Mouse (Mus musculus): ENCODE measurements around the gene Ccdc127.

Gene Ccdc127

DNA sequence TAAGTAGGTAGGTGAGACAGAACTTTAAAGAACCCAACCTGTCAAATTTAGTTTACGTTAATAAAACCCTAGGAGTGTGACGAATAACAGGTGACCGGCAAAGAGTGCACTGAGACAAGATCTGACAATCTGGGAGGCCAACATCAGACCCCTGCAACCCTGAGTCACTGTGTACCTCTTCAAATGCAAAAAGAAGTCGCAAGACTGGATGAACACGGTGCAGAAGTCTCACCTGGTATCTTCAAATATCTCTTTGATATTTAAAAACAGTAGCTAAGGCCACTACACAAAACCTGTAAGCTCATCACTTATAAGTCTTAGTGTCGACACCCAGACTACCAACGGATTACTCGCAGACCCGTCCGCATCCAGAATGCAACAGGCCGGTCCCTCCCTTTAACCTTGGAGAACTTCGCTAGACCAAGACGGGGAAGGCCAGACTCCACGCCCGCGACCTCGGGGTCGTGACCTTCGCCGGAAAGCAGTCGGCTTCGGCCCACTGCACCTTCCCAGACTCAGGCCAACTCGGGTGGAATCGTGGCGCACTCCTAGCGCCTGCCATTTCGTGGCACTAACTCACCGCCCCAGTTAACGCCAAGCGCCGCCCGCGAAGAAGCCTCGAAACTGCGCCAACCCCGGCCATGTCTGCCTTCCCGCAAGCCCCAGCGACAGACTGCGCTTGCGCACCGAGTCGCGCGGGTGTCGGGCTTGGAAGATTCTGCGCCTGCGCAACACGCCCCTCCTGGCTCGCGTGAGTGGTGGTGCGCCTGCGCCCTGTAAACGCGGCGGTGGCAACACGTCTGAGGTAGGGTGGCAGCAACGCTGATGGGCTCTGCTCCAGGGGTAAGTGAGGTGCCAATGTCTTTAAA, at the start of gene Ccdc127, which contains the start of gene Sdha:
Ccdc127 (plus strand) TSS at position 744 of the 869 bp plus-strand sequence.
Sdha (minus strand) TSS at position 715 of the 869 bp plus-strand sequence.
- peak; percentile 97 for DNase-seq (ENCODE audit: low read depth, low spot score)

DNA sequence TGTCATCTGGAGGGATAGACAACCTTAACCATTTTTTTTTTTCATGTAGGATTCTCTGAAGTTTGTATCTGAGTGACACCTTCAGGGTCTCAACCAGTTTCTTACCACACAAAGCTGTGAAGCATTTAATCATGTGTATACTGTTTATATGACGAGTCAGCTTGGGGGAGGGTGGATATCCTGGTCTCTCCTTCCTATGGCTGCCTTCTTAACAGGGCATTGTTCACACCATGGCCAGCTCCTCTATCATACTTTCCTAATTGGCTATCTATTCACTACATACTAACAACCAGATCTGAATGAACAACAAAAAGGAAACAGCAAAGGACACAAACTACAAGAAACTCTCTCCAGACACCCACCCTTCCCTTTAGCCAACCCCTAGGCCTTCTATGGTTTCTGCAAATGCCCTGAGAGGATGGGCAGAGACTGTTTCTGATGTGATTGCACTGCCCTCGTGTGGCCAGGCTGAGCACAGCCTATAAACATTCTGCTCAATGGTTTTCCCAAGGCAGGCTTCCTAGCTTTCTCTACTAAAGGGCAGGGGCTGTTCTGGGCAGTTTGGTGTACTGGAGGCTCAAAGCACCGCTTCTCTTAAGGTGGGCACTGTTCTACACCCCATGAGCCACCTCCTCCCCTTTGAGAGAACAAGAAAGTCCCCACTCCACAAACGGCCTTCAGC, 49.0 kb upstream of the Ccdc127 start:
- peak; percentile 69 for DNase-seq (ENCODE audit: low read depth, low spot score)

DNA sequence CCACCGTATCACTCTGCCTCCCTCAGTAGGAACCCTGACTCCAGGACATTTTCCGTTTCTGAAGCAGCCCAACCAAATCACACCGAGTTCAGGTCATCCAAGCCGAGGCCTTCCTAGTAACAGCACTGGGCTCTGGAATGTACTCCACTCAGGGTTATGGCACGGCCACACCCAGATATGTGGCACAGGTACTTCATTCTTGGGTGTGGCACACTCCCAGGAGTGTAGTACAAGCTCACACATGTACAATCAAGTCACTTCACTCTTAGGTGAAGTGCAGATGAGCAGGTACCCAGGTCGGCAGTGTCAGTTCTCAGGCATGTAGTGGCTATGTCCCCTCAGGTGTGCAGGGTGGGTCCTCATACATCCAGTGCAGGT, 48.5 kb upstream of the Ccdc127 start:
- peak; percentile 28 for DNase-seq (ENCODE audit: low read depth, low spot score)

DNA sequence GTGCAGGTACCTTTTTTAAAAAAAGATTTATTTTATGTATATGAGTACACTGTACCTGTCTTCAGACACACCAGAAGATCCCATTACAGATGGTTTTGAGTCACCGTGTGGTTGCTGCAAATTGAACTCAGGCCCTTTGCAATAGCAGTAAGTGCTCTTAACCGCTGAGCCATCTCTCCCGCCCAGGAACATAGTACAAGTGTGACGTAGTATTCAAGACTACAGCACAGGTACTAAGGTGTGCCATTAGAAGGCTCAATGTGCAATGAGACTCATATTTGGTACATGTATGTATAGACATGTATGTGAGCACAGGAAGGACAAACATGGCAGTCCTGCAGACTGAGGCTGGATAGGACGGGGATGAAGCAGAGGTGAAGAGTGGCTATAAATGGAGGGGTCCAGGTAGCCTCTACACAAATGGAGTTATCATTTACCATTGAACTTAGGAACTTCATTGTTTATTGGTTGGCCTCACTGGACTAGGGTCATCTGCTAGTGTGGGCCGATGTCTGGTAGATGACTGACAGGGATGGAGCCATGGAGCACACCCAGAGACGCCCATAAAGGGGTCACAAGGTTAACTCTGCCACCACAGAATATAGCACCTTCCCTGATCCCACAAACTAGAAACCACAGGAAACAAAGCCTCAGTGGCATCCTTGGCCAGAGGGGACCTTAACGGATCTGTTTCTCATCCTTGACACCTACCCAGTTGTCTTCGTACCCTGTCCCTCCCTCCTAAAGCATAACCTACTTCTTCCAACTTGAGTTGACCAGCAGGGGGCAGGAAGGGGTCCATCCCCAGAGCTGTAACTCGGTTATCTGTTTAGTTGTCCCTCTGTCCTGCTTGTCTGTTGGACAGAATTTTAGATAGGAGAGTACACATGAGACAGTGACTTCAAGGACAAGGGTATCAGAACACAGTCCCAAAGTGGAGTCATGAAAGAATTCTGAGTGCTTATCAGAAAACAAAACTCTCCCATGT, 47.8 kb upstream of the Ccdc127 start:
- DNase-seq (ENCODE audit: low read depth, low spot score) = peak; percentile 41

DNA sequence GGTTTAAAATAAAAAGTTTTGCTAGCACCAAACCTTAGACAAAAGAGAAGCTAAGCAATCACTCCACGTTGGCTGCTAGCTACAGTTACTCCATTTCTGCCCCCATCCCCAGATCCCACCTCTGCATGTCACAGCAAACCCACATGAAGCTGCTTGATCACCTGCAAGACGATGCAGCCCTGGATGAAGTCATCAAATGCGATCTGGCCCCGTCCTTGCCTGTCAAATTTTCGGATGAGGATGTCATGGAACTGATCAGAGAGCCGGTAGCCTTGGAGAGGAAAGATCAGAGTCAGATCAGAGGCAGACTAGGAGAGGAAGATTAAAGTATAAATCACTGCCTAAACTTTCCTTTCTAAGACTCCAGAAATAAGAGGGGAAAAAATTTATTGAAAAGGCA, 44.7 kb upstream of the Ccdc127 start:
- no peak for DNase-seq (ENCODE audit: low read depth, low spot score)

DNA sequence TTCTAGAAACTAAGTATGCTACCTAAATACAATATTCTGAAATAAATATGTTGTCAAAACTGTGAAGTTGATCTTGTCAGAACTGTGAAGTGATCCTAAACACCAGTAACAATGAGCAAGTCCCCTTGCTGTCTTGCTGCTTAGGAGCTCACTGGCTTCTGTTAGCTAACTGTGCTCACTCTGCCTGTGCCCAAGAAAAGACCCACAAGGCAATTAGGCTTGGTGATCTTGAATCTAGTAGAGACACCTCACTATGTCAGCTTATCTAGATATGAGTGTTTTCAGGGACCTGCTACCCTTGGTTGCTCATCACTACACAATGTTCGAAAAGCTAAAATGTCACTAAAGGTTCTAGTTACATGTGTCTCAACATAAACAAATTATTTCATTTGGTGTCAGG, 44.3 kb upstream of the Ccdc127 start:
- DNase-seq (ENCODE audit: low read depth, low spot score) = no peak

DNA sequence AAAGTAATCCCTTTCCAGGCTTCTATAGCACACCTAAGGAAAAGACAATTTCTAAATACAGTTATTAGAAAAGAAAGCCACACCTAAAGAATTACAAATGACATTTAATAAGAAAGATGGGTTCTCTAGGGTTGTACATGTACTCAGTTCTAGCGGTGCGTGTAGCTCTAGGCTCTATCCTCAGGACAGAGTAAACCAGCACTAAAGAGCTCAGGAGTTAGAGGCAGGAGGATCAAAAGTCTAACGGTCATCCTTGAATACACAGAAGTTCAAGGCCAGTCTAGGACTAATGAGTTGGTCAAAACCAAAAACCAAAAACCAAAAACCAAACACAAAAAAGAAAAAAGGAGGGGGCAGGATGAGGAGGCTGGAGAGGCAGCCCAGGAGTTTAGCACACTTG, 35.5 kb upstream of the Ccdc127 start:
- no peak for DNase-seq (ENCODE audit: low read depth, low spot score)

DNA sequence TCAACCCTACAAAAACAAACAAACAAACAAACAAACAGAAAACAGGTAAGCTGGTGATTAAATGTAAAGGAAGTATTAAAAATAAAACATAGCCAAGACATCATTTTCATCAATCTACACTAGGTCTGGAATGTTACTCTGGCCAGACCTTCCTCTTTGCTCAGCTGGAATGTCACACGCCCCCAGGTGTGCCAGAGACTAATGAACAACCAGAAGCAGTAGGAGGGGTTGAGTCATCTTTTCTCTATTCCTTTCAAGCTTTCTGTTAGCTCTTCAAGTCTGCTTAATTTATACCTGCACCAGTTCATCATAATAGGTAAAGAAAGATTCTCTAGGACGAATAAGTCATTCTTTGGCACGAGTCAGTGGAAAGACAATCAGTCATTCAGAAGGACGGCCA, 33.7 kb upstream of the Ccdc127 start:
- peak; percentile 61 for DNase-seq (ENCODE audit: low read depth, low spot score)

DNA sequence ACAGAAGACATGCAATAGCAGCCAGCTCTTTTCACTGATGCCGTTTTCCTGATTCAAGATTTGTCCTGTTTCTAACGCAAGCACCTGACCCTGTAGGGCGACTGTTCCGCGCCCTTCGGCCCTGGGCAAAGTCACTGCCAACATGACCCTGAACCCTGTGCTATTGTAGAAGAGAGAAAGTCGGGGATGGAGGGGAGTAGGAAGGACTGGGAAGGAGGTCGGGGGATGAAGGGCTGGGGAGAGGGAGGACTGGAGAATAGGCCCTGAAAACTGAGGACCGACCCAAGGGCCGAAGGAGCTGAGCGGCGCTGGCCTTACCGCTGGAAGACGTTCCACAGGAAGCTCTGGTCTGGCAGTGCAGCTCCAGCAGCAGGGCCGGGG, 33.3 kb upstream of the Ccdc127 start:
- no peak for DNase-seq (ENCODE audit: low read depth, low spot score)

DNA sequence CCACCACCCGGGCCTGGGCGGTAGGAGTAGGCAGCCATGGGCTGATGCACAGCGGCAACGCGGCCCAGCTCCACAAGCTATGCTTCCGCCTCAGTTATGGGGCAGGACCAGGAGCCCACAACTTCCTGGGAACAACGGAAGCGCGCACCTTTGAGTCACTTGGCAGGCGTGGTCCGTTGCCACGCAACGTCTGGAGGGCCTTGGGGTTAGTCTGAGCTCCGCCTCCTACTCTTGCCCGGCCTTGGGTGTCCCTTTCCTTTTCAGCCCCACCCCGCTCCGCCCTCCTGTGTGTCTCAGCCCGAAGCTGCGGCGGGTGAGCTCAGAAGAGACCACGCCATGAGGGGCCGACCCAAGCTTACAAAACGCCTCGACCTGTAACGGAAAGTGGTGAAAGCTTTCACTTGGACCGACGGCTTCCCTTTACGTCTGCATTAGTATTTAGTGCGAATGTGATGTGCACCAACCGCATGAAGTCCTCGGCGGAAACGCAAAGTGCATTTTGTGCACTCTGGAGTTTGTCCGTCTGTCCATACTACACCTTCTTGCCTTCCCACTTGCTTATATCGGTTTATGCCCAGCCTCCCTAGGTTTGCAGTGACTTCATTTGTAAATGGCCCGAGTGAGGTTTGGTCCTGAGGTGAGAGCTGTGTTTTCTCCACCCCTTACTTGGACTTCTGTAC, 32.8 kb upstream of the Ccdc127 start, which contains the start of gene Pdcd6:
Pdcd6 (minus strand) TSS at position 411 of the 680 bp plus-strand sequence.
- DNase-seq (ENCODE audit: low read depth, low spot score) = peak; percentile 99

DNA sequence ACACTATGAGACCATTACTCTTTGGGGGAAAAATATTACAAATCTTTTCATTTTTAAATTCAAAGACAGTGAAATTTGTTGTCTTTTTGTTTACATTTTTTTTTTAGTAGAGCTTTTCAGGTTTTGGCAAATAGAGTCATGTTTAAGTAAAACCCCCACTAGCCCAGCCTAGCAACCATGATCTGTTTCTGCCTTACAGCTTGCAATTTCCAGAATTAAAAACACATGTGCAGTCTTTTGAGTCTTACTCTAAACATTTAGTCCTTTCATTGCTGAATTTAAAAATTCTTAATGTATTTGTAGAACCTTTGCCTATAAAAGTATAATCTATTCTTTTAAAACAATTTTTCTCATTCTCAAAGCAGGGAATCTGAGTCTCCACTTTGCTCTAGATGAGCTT, 20.8 kb upstream of the Ccdc127 start:
- DNase-seq (ENCODE audit: low read depth, low spot score) = no peak

DNA sequence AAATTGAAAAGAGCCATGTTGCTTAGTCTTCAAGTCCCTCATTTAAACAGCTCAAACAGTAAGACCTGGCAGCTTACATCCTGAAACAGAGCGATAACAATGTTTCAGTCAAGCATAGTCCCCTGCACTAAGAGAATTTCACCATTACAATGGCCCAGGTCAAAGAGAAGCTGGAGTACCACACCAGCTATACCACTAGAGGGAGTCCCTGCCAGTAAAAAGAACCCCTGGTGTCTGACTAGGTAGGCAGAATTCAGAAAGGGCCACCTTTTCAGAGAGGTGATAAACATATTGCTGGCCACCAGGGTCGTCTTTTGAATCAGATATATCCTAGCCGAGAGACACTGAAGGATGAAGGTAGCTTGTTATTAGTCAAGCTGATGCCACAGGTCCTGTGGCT, 9.1 kb upstream of the Ccdc127 start:
- DNase-seq (ENCODE audit: low read depth, low spot score) = peak; percentile 84

DNA sequence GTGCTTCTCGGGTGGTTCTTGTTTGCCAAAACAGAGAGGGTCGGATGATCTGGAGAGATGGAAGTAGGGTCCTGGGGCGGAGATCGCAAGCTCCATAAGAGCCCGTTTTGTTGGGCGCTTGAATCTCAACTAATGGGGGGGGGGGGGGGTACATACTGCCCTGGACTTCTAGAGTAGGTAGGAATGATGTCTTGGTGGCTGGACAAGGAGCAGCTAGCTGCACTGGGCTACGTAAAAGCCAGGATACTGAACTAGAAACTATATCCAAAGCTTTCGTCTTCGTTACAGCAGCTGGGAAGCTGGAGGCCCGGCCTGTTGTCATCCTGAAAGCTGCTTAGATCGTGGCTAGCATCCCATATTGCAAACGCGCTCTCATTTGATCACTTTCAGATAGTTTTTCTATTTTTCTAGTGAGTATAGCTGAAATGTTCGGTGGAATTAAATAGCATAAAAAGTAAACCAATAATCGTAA, 362 bp downstream of the Ccdc127 start:
- DNase-seq (ENCODE audit: low read depth, low spot score) = no peak

DNA sequence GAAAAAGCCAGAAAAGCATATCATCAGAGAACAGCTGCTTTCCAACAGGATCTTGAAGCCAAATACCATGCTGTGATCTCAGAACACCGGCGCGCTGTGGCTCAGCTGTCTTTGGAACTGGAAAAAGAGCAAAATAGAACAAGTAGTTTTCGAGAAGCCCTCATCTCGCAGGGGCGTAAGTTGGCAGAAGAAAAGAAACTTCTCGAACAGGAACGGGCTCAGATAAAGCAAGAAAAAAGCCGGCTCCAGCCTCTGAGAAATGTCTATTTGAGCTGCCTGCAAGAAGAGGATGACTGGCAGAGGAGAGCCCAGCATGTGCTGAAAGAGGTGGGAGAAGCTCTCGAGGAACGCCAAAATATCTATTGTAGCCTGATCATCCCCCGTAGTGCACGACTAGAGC, 6.4 kb downstream of the Ccdc127 start:
- DNase-seq (ENCODE audit: low read depth, low spot score) = peak; percentile 13

DNA sequence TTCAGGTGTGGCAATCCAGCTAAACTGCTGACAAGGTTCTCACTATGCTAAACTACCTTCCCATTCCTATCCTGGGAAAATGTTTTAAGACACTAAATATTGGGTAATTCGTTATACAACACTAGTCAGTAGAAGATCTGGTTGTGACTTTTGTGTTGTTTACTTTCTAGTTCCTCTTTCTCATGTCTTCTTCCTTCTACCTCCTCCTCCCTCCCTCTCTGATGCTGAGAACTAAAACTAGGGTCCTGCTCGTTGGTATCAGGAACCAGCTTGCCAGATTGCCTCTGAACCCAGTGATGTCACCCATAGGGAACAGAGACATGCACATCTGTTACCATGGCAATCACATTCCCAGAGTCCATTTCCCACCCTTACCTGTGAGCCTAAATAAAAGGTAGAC, 12.1 kb downstream of the Ccdc127 start:
- no peak for DNase-seq (ENCODE audit: low read depth, low spot score)

DNA sequence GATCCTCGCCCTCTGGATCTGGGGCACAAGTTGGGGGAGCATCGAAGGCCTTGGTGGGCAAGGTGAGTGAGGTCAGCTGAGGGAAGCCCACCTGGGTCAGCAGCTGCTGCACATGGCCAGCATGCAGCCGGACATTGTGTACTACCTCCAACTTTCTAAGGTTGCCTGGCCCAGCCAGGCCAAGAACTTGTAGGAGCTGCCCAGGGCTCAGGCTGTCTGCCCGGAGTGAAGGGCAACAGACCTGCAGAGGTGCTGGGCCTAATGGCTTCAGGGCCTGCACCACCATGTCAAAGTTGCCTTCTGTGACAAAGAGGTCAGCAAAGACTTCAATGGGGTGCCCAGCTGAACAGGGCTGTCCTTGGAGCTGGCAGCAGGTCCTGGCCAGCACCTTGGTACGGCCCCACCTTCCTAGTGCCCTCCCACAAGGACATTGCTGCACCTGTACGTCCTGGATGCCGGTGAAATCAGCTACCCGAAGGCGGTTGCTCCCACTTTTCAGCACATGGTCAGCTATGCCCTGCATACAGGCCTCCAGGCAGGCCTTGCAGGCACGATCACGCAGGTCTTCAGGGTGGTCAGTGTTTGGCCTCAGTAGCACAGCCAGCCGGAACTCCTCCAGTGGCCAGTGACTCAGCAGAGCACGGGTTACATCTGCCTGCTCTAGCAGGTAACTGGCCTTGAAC, 13.2 kb downstream of the Ccdc127 start:
- DNase-seq (ENCODE audit: low read depth, low spot score) = no peak

DNA sequence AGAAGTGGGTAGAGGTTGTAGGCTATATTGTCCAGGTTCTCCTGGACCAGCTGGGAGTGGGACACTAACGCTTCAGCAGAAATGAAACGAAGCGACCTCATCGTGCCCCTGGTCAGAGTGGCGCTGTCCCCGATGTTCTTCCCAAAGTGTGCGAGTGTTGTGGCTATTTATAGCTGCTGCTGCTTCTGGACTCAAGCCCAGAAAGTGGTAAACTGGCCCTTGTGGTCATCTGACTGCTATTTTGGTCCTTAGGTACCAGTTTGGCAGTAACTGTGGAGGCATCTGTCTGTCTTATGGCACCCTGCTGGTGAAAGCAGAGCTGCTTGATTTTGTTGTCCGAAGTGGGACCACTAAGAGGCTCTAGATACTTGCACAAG, 13.7 kb downstream of the Ccdc127 start, which contains the start of gene Lrrc14b:
Lrrc14b (minus strand) TSS at position 147 of the 377 bp plus-strand sequence.
- no peak for DNase-seq (ENCODE audit: low read depth, low spot score)

DNA sequence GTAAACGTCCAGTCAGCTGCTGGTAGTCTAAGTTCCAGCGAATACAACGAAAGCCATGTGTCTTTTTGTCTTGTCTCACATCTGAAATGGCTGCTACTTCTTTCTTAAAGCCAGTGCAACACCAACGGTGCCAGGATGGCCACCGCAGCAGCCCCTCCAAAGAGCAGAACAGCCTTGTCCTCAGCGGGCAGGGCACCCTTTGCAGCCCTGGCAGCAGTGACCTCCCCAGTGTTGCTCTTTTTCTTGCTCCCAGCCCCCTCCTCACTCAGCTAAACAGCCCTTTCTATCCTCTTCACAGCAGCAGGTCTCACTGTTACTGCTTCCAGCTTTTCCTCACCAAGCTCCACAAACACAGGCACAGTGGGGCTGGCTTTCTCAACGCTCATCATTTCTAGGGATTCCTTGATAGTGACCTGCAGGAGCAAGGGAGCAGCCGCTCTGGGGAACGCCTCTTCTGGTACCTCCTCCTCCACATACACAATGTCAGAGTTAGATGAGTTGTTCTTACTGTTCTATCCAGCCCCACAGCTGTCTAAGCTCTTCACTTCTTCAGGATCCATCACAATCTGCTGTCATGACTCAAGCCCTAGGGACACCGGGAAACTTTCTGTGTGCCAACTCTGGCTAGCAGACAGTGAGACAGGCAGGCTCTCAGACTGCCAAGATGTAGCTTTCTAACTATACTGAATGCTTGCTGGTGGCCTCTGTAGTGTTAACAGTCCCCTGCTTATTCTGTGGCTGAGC, 31.6 kb downstream of the Ccdc127 start:
- no peak for DNase-seq (ENCODE audit: low read depth, low spot score)

DNA sequence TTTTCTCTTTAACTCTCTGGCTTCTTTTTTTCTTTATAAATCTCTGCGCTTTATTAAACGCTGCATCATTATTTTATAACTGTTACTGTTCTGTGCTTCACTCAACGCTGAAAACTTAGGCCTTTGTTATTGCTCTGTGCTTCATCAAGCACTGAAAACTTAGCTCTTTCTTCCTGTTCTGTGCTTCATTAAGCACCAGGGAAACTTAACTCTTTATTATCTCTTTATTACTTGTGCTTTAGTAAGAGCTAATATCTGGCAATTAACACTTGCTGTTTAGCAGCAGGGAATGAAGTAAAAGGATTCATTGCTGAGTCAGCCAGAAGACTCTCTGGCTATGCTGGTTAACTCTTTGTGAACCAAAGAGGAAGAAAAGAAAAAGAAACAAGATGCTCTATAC, 32.2 kb downstream of the Ccdc127 start:
- no peak for DNase-seq (ENCODE audit: low read depth, low spot score)

DNA sequence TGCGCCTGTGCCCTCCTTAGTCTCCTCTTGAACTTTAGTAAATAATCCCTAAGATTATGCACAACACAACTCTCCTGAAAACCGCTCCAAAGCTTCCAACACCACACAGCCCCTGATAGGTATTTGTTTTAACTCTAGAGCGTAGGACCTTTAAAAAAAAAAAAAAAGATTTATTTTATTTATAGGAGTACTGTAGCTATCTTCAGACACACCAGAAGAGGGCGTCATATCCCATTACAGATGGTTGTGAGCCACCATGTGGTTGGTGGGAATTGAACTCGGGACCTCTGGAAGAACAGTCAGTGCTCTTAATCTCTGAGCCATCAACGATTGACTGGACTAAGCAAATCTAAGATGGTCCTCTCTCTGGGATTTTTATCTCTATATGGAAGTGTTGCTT, 39.6 kb downstream of the Ccdc127 start:
- DNase-seq (ENCODE audit: low read depth, low spot score) = no peak
